Mouse (Mus musculus) cerebellum, adult 2 months (tissue): ENCODE data around the gene Pih1d1. TPM values are rescaled to one million over a fixed set of nuclear protein-coding genes. Genes with fewer than 3 reads are reported as not detected.
"Not testable (repeated sequence)": the region's sequence is repeated elsewhere in the genome, so short reads cannot be mapped to it uniquely, and the experiment has no call there.

Source experiments
- DNase-seq, 2 experiments: peaks; one replicate each; pipeline ENCODE4 v3.0.0; 2021
- H3K27ac ChIP-seq: fragments of 200-500 bp; 2 replicates; pipeline ENCODE4 v1.5.1; 2012; ENCODE audit warnings: low read length, control low read depth, inconsistent platforms; ENCODE audit not compliant: insufficient read depth
- H3K27me3 ChIP-seq: fragments of 200-500 bp; 2 replicates; pipeline ENCODE4 v1.6.1; 2012; ENCODE audit warnings: inconsistent platforms, mild to moderate bottlenecking, low read length, moderate library complexity; ENCODE audit not compliant: control insufficient read depth, insufficient read depth
- H3K4me1 ChIP-seq: fragments of 200-500 bp; 2 replicates; pipeline ENCODE4 v1.6.1; 2011; ENCODE audit warnings: low read length; ENCODE audit not compliant: control insufficient read depth, insufficient read depth
- H3K4me3 ChIP-seq: fragments of 200-500 bp; replicated peaks from 2 replicates; pipeline ENCODE3; 2011; ENCODE audit warnings: mild to moderate bottlenecking, low read depth, low read length, control low read depth; ENCODE audit not compliant: insufficient read depth
- CTCF ChIP-seq: fragments of 200-500 bp; IDR thresholded peaks from 2 replicates; pipeline ENCODE4 v1.5.1; 2011; ENCODE audit warnings: low read depth, mild to moderate bottlenecking, control low read depth, low read length, moderate library complexity, borderline replicate concordance; ENCODE audit not compliant: insufficient read depth
- POLR2A ChIP-seq: fragments of 200-500 bp; IDR thresholded peaks from 2 replicates; pipeline ENCODE4 v1.6.1; 2011; ENCODE audit warnings: low read length, control low read depth, borderline replicate concordance; ENCODE audit not compliant: insufficient read depth
- WGBS: fragments of 180-500 bp; shearing (Covaris S2); methylation state at CpG from one replicate; pipeline ENCODE4 v1.1.7; 2018; 5-methylcytosine and 5-hydroxymethylcytosine counted together
- polyA plus RNA-seq: library from polyadenylated mRNA; depleted of rRNA; stranded (reverse); fragments of >200 nt; gene quantifications from 2 replicates; pipeline ENCODE4 v1.2.3, GENCODE M21; 2012

Gene Pih1d1
- polyA plus RNA-seq, 1 experiment = 53.1 TPM

- TF ChIP-seq POLR2A = peak; percentile 63; the same call in 1 of the 2 replicates
- no peak for TF ChIP-seq CTCF
- peak; percentile 99 for DNase-seq
- Histone ChIP-seq H3K27ac (peak within 1 kb of the TSS; percentile 49), H3K27me3 (no peaks in the 10 kb centered on the region), H3K4me1 (peaks cover 7% of the 10 kb centered on the region; the same call in 1 of the 2 replicates), H3K4me3 (peak within 1 kb of the TSS; percentile 81)
- WGBS = 1% methylated on average over 59 of the region's 59 CpGs
These were observed 29.6 kb upstream of the Pih1d1 start, which contains the start of gene Rps11 for GRCm38 (mm10) chr7:45124224-45125143. Gene Rps11, minus strand, starts transcription at chr7:45124439.

DNA sequence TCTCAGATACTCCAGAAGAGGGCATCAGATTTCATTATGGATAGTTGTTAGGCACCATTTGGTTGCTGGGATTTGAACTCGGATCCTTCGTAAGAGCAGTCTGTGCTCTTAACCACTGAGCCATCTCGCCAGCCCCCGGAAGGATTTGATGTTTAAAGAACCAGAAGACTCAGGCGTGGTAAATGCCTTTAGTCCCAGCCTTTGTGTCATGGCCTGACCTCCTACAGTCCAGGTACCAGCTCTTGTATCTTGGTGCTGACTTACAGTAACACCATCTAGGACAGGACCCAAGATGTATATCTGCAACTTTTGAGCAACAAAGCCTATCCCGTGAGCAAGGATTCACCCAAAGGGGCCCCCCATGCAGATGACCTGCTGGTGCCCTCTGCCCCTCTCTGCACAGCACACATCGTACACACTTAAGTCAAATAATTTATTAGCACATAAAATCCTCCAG is 28.9 kb upstream of the Pih1d1 start:
- Histone ChIP-seq H3K4me3 (no peak overlapping the region), H3K4me1 (peaks cover 7% of the 10 kb centered on the region; the same call in 1 of the 2 replicates), H3K27ac (no peak overlapping the region), H3K27me3 (no peaks in the 10 kb centered on the region)
- TF ChIP-seq POLR2A = no peak; the same call in 1 of the 2 replicates
- TF ChIP-seq CTCF = no peak
- WGBS = 32% methylated on average over 7 of the region's 7 CpGs
- DNase-seq = no peak

DNA sequence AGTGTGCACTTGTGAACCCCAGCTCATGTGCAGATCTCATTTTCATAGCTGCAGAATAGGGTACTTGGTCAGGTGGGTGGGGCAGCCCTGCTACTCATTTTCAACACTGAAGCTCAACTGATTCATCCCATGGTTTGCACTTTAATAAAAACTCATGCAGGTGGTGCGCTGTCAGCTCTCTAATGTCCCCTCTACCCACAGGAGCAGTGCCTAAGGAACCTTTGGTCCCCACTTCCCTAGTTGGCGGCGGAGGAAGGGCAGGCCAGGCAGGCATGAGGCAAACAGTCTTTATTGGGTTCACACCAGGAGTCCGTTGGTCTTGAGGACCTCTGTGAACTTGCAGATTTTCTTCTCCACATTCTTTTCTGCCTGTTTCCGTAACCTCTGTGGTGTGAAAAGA is 28.5 kb upstream of the Pih1d1 start:
- H3K4me1 ChIP-seq, DNase-seq, H3K27ac ChIP-seq, H3K4me3 ChIP-seq, H3K27me3 ChIP-seq: not testable (repeated sequence)
- WGBS = 65% methylated on average over 5 of the region's 5 CpGs

DNA sequence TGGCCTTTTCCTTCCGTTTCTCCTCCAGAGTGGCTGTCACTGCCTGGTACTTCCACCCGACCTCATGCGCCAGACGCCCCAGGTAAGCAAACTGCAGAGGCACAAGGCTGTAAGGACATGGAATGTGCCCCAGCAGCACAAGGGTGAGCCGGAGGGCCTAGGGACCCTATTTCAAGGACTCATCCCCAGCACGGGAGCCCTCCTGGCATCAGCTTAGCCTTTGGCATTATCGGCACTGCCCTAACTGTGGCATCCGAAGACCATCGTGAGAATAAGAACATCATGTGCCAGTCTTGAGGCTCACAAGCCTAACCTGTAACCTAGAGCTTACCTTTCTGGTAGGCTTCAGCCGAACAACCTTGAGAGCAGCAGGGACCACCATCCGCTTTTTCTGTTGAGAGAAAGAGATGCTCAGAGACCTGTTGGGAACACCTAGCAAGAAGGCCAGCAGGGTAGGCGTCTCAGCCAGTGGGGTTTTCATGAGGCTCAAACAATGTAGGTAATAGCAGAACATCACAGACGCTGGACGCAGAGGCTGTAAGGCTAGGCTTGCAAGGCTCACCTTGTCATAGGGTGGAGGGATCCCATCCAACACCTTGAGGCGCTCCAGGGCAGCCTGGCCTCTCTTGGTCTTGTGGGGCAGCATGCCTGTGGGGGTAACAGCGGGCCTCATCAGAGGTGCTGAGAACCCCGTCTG is 27.8 kb upstream of the Pih1d1 start:
- no peak for DNase-seq
- peaks cover 7% of the 10 kb centered on the region; the same call in 1 of the 2 replicates for H3K4me1 ChIP-seq
- TF ChIP-seq POLR2A (no peak), CTCF (no peak)
- no peak overlapping the region for H3K4me3 ChIP-seq
- WGBS = 68% methylated on average over 17 of the region's 17 CpGs
- no peak overlapping the region for H3K27ac ChIP-seq
- no peaks in the 10 kb centered on the region for H3K27me3 ChIP-seq

DNA sequence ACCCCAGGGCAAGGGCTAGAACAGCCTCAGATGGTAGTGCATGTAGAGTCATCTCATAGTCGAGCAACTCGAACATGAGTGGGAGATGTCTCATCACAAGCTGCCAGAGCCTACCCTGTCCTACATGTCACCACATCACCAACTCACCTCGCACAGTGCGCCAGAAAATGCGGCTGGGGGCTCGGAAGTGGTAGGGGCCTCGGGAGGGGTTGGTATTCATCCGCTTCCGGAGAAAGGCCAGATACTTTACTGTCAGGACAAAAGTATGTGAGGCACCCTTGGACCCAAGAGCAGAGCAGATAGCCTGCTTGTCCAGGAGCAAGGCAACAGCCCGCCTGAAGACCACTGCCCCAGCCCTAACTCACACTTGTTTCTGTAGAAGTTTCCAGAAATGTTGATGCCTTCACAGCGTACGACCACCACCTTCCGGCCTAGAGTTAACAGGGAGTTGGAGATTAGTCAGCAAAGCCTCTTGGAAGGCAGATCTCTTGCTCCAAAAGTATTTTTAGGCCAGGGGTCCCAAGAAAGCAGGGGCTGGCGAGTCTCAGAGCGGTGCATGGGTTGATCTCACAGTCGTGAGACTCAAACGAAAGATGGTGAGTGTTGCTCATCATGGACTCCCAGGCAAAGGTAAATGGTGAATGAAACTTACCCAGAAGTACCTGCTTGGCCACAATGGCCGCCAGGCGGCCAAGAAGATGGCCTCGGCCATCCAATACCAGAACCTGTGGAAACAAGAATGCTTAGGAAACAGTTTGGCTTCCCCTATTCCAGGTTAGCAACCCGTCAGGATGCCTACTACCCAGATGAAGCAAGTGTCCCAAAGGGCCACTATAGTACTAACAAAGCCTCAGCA is 27.0 kb upstream of the Pih1d1 start:
- TF ChIP-seq CTCF = no peak
- Histone ChIP-seq H3K4me3 (peak overlapping the region; percentile 87), H3K4me1 (peaks cover 7% of the 10 kb centered on the region; the same call in 1 of the 2 replicates), H3K27me3 (no peaks in the 10 kb centered on the region), H3K27ac (no peak overlapping the region)
- 35% methylated on average over 21 of the region's 21 CpGs for WGBS
- DNase-seq = no peak

DNA sequence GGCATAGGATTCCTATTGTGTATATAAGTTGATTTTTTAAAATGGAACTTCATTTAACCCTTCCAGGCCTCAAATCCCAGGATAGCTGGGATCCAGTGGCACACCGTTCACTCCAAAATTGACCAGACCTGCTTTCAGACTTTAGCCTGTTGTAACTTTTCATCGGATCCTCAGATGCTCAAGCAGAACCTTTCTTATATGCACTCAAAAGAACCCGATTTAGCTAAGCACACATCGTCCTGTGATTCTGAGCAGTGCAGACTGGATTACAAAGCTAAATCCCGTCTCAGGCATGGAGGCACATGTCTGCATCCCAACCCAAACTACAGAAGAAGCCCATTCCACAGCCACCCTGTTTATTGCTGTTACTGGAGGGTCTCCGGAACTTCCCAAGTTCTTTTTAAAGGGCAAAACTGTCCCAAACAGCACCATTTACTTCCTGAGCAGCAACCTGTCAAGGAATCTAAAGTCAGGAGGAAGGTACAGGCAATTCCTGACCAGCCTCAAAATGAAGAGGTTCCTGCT is 26.3 kb upstream of the Pih1d1 start:
- no peak overlapping the region for H3K27ac ChIP-seq
- no peak for DNase-seq
- H3K27me3 ChIP-seq = no peaks in the 10 kb centered on the region
- TF ChIP-seq POLR2A (no peak), CTCF (no peak)
- peaks cover 3% of the 10 kb centered on the region; the same call in 1 of the 2 replicates for H3K4me1 ChIP-seq
- H3K4me3 ChIP-seq = peak overlapping the region; percentile 87
- WGBS = under 1% methylated on average over 6 of the region's 6 CpGs

DNA sequence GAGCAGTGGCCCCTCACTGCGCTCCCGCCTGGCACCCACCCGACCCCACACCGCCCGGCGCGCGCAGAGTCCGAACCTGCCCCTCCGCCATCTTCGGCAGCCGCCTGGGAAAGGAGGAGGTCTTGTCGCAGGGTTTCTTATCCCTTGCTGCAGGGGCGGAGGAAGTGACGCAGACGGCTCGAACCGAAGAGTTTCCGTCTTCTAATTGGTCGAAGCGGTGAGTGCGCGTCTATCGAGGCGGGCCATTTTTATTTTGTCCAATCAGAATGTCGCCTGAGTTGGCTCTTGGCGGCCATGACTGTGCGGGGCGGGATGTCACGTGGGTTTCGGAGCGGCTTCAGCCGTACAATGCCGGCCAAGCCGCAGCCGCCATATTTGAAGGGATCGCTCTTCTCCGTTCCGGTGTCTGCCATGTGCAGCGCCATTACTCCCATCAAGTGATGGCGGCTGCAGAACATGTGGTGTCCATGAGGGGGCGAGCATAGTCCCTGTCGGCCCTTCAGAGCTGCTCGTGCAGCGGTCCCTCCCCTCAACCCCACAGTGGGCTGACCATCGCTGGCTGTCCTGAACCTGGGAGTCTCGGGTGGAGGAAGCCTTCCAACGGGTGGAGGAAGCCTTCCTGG is 25.4 kb upstream of the Pih1d1 start, which contains the start of gene Rpl13a:
Rpl13a (minus strand) TSS at position 138 of the 623 bp plus-strand sequence.
- TF ChIP-seq CTCF (peak; percentile 82), POLR2A (peak; percentile 93)
- H3K27me3 ChIP-seq = no peaks in the 10 kb centered on the region
- H3K4me3 ChIP-seq = peak within 1 kb of the TSS; percentile 87
- peaks cover 2% of the 10 kb centered on the region; the same call in 1 of the 2 replicates for H3K4me1 ChIP-seq
- DNase-seq = peak; percentile 99 to 100
- H3K27ac ChIP-seq = peak within 1 kb of the TSS; percentile 79
- under 1% methylated on average over 48 of the region's 48 CpGs for WGBS
